In the genomic region with DNA sequence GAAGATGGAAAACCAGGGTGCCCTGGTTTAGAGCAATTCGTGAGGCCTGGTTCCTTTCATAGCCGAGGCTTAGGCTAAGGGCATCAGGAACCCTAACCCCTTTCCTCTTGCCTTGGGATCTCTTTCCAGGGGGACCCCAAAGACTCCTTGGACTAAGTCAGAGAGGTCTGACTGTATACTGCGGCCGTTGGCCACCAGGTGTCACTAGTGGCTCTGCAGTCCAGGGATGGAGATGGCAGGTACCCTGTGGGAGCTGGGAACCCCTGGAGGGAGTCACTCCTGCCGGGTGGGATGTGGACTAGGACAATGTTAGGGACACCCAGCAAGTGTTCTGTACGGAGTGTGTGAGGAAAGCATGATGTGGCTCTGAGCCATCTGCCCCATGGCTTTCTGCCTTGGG, we compare ENCODE assay signal across 14 mouse cellular contexts. TPM values are rescaled to one million over a fixed set of nuclear protein-coding genes. Genes with fewer than 3 reads are reported as not detected.
DNase-seq lines count a peak whose midpoint lies in the region; ATAC-seq and TF ChIP-seq lines count a peak whose summit lies in the region.
"Had no signal": no experiment of that assay in that cellular context is flagged by ENCODE, and none has a peak within 500 bp of the region (broad histone marks: within the 10 kb centered on the region; RNA-seq: fewer than 3 reads in every experiment).

No protein-coding gene starts in this region.

- no peaks in the 10 kb centered on the region for H3K4me1 ChIP-seq in kidney, postnatal 0 days (replicated peaks; ENCODE audit: insufficient read depth, low read length)
- no peaks in the 10 kb centered on the region for H3K4me1 ChIP-seq in kidney, embryonic 16.5 days (ENCODE audit: insufficient read depth, low read length)
- H3K4me1 ChIP-seq in testis, adult 2 months (ENCODE audit: control insufficient read depth, insufficient read depth, low read length) = peaks cover 4% of the 10 kb centered on the region
- no peaks in the 10 kb centered on the region for H3K4me1 ChIP-seq in stomach, postnatal 0 days (replicated peaks; ENCODE audit: control insufficient read depth, insufficient read depth)
- H3K4me1 ChIP-seq: embryonic facial prominence, embryonic 13.5 days; intestine, embryonic 15.5 days; limb, embryonic 13.5 days had no signal

- no peak for ATAC-seq in CD4-positive, CD25-positive, alpha-beta regulatory T cell, adult 4 months
- no peak for ATAC-seq in kidney, postnatal 0 days (replicated peaks; ENCODE audit: low FRiP score, low read depth)
- no peak for ATAC-seq in kidney, embryonic 16.5 days (ENCODE audit: low FRiP score, low TSS enrichment)
- ATAC-seq in stomach, postnatal 0 days (ENCODE audit: low FRiP score, low TSS enrichment) = no peak; the same call in 1 of the 2 replicates
- ATAC-seq: forebrain, embryonic 16.5 days; intestine, embryonic 15.5 days had no signal

- no peak overlapping the region for H3K4me3 ChIP-seq in kidney, postnatal 0 days (replicated peaks; ENCODE audit: low read depth, low read length)
- H3K4me3 ChIP-seq in kidney, embryonic 16.5 days (ENCODE audit: low read length) = no peak overlapping the region
- no peak overlapping the region; the same call in 1 of the 2 replicates for H3K4me3 ChIP-seq in testis, adult 2 months (ENCODE audit: control insufficient read depth, low read depth, low read length)
- H3K4me3 ChIP-seq in stomach, postnatal 0 days (ENCODE audit: low read depth, low read length) = no peak overlapping the region
- H3K4me3 ChIP-seq: embryonic facial prominence, embryonic 13.5 days; intestine, embryonic 15.5 days; limb, embryonic 13.5 days; myocyte had no signal

- H3K36me3 ChIP-seq in kidney, postnatal 0 days (ENCODE audit: insufficient read depth, low read length) = no peaks in the 10 kb centered on the region
- peaks cover 8% of the 10 kb centered on the region for H3K36me3 ChIP-seq in kidney, embryonic 16.5 days (ENCODE audit: insufficient read depth, low read length)
- H3K36me3 ChIP-seq in testis, adult 2 months (ENCODE audit: control insufficient read depth, insufficient read depth, low read length) = no peaks in the 10 kb centered on the region
- no peaks in the 10 kb centered on the region for H3K36me3 ChIP-seq in stomach, postnatal 0 days (ENCODE audit: control insufficient read depth, insufficient read depth, low read length)
- H3K36me3 ChIP-seq: intestine, embryonic 15.5 days had no signal

- H3K27ac ChIP-seq in kidney, postnatal 0 days = no peak overlapping the region
- H3K27ac ChIP-seq in kidney, embryonic 16.5 days (ENCODE audit: low read length) = no peak overlapping the region
- no peak overlapping the region for H3K27ac ChIP-seq in testis, adult 2 months (ENCODE audit: control insufficient read depth, insufficient read depth, low read depth, low read length)
- no peak overlapping the region for H3K27ac ChIP-seq in stomach, postnatal 0 days (replicated peaks)
- H3K27ac ChIP-seq: embryonic facial prominence, embryonic 13.5 days; intestine, embryonic 15.5 days; limb, embryonic 13.5 days had no signal

- no peak for TF ChIP-seq POLR2A in testis, adult 2 months (IDR thresholded peaks at IDR 0.05; ENCODE audit: control insufficient read depth, low read depth, low read length)

- no peak overlapping the region for H3K9ac ChIP-seq in kidney, postnatal 0 days (ENCODE audit: low read depth, low read length)
- no peak overlapping the region for H3K9ac ChIP-seq in kidney, embryonic 16.5 days (replicated peaks; ENCODE audit: low read length)
- no peak overlapping the region for H3K9ac ChIP-seq in stomach, postnatal 0 days (ENCODE audit: low read length)
- H3K9ac ChIP-seq: embryonic facial prominence, embryonic 13.5 days; intestine, embryonic 15.5 days; limb, embryonic 13.5 days had no signal

- H3K4me2 ChIP-seq in kidney, postnatal 0 days (ENCODE audit: low read length) = no peak overlapping the region
- no peak overlapping the region for H3K4me2 ChIP-seq in kidney, embryonic 16.5 days (replicated peaks; ENCODE audit: low read depth, low read length)
- H3K4me2 ChIP-seq in stomach, postnatal 0 days (replicated peaks; ENCODE audit: low read depth) = no peak overlapping the region
- H3K4me2 ChIP-seq: embryonic facial prominence, embryonic 13.5 days; intestine, embryonic 15.5 days; limb, embryonic 13.5 days had no signal

- TF ChIP-seq EP300 in stomach, postnatal 0 days (optimal IDR thresholded peaks at IDR 0.05) = no peak

- WGBS in kidney, postnatal 0 days = 90% methylated on average over 6 of the region's 6 CpGs
- 88% methylated on average over 6 of the region's 6 CpGs for WGBS in kidney, embryonic 16.5 days
- WGBS in stomach, postnatal 0 days = 85% methylated on average over 6 of the region's 6 CpGs

- no peaks in the 10 kb centered on the region for H3K27me3 ChIP-seq in kidney, postnatal 0 days (ENCODE audit: insufficient read depth, low read length)
- no peaks in the 10 kb centered on the region for H3K27me3 ChIP-seq in kidney, embryonic 16.5 days (ENCODE audit: insufficient read depth, low read length)
- no peaks in the 10 kb centered on the region for H3K27me3 ChIP-seq in testis, adult 2 months (ENCODE audit: control insufficient read depth, insufficient read depth, low read length)
- H3K27me3 ChIP-seq in stomach, postnatal 0 days (ENCODE audit: control insufficient read depth, insufficient read depth, low read length) = no peaks in the 10 kb centered on the region
- H3K27me3 ChIP-seq: embryonic facial prominence, embryonic 13.5 days; intestine, embryonic 15.5 days; limb, embryonic 13.5 days had no signal

- no peaks in the 10 kb centered on the region for H3K9me3 ChIP-seq in kidney, postnatal 0 days (replicated peaks; ENCODE audit: low read length)
- H3K9me3 ChIP-seq in kidney, embryonic 16.5 days (ENCODE audit: low read length) = no peaks in the 10 kb centered on the region
- no peaks in the 10 kb centered on the region for H3K9me3 ChIP-seq in stomach, postnatal 0 days (ENCODE audit: control insufficient read depth, low read length)
- H3K9me3 ChIP-seq: embryonic facial prominence, embryonic 13.5 days; intestine, embryonic 15.5 days; limb, embryonic 13.5 days had no signal

- peak; percentile 54; the same call in 1 of the 2 replicates for TF ChIP-seq CTCF in kidney, postnatal 0 days (IDR thresholded peaks at IDR 0.05; ENCODE audit: low read depth)
- peak; percentile 22; the same call in 1 of the 2 replicates for TF ChIP-seq CTCF in testis, adult 2 months (IDR thresholded peaks at IDR 0.05; ENCODE audit: control insufficient read depth, insufficient read depth, insufficient replicate concordance, low read depth, low read length)
- peak; percentile 60 for TF ChIP-seq CTCF in stomach, postnatal 0 days (IDR thresholded peaks at IDR 0.05; ENCODE audit: low read depth)

- DNase-seq in CD4-positive, CD25-positive, alpha-beta regulatory T cell, adult 2 months (ENCODE audit: low read depth, low spot score) = peak; percentile 23
- no peak for DNase-seq in kidney, postnatal 0 days (ENCODE audit: low spot score)
- DNase-seq in testis, postnatal 14 days (ENCODE audit: low spot score) = no peak
- no peak for DNase-seq in stomach, postnatal 0 days (ENCODE audit: low spot score)
- no peak for DNase-seq in ovary, postnatal 10 days (ENCODE audit: low spot score)
- DNase-seq: heart, postnatal 14 days had no signal

RNA-seq across cellular contexts. Expression of a gene that starts 58.8 kb away (rescaled TPM):
- 10 to 100 TPM in 1 of 2 experiments, 1 to 10 TPM in 1; 5.9 to 10.8 TPM for polyA plus RNA-seq in CD4-positive, CD25-positive, alpha-beta regulatory T cell, adult 4 months (2017; shearing (Covaris generic))
- polyA plus RNA-seq in kidney, postnatal 0 days (2015; fragmentation: Nextera tagmentation; extraction: Ambion mirVana) = 47.9 and 55.5 TPM in 2 replicates
- polyA plus RNA-seq in kidney, embryonic 16.5 days (2015; fragmentation: Nextera tagmentation; extraction: Ambion mirVana) = 40.6 and 42.3 TPM in 2 replicates
- polyA plus RNA-seq in testis, adult 2 months (2012; rRNA removed) = 13.2 and 13.4 TPM in 2 replicates
- 15.9 and 16.2 TPM in 2 replicates for polyA plus RNA-seq in stomach, postnatal 0 days (2015; fragmentation: Nextera tagmentation; extraction: Ambion mirVana)
